Mouse (Mus musculus) bone marrow, adult 2 months (tissue): Measurements from ENCODE around the gene Fmnl3.

ENCODE experiments used
- CTCF ChIP-seq: fragments of 200-500 bp; IDR thresholded peaks from 2 replicates; pipeline ENCODE4 v1.5.1; 2011; ENCODE audit warnings: low read length, control low read depth; ENCODE audit not compliant: control insufficient read depth, insufficient read depth
- POLR2A ChIP-seq: fragments of 200-500 bp; IDR thresholded peaks from 2 replicates; pipeline ENCODE4 v1.6.1; 2011; ENCODE audit warnings: low read depth, mild to moderate bottlenecking, control low read depth, low read length, borderline replicate concordance; ENCODE audit not compliant: control insufficient read depth

DNA sequence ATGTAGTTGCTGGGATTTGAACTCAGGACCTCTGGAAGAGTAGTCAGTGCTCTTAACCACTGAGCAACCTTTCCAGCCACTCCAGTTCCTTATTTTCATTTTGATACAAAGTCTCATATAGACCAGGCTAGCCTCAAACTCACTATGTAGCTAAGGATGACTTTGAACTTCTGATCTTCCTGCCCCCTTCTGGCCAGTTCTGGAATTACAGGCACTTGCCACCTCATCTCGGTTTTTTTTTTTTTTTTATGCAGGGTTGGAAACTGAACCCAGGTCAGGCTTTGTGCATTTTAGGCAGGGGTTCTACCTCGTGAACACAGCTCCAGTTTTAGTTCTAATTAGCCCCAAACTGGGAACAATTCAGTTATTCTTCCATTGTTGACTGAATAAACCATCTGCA is 45.5 kb upstream of the Fmnl3 start:
- no peak for TF ChIP-seq CTCF
- no peak for TF ChIP-seq POLR2A
